Mouse (Mus musculus) heart, embryonic 14.5 days (tissue): ENCODE measurements around the gene Spats2l. TPM values are rescaled to one million over a fixed set of nuclear protein-coding genes. Genes with fewer than 3 reads are reported as not detected.

Experiments
- ATAC-seq: fragments of 200-750 bp; cut with Nextera tagmentation; 2 replicates; pipeline ENCODE4 v1.8.0; 2017; ENCODE audit warnings: low read depth, moderate TSS enrichment; ENCODE audit not compliant: insufficient number of reproducible peaks, insufficient read depth, low FRiP score
- H3K27ac ChIP-seq, 2 experiments: fragments of 200-500 bp in 1 of 2; fragments of 300-500 bp in 1 of 2; sonication (generic) in 1 of 2; replicated peaks in 1 of 2; 2 replicates each; pipeline ENCODE4 v1.5.1; 2012 to 2014; ENCODE audit warnings: low read depth in 2 of 2, low read length in 2 of 2, control low read depth in 1 of 2, mild to moderate bottlenecking in 1 of 2, mixed read lengths in 1 of 2; ENCODE audit not compliant: control insufficient read depth in 1 of 2, insufficient read depth in 1 of 2
- H3K27me3 ChIP-seq: fragments of 300-500 bp; sonication (generic); 2 replicates; pipeline ENCODE4 v1.6.1; 2014; ENCODE audit warnings: mild to moderate bottlenecking, low read length, control low read depth; ENCODE audit not compliant: control insufficient read depth, insufficient read depth
- H3K36me3 ChIP-seq: fragments of 300-500 bp; sonication (generic); 2 replicates; pipeline ENCODE4 v1.6.1; 2014; ENCODE audit warnings: mild to moderate bottlenecking, control low read depth, low read length, mixed read lengths; ENCODE audit not compliant: control insufficient read depth, insufficient read depth
- H3K4me1 ChIP-seq, 2 experiments: fragments of 200-500 bp in 1 of 2; fragments of 300-500 bp in 1 of 2; sonication (generic) in 1 of 2; 2 replicates each; pipeline ENCODE4 v1.6.1; 2012 to 2014; ENCODE audit warnings: low read length in 2 of 2, control low read depth in 1 of 2, mixed read lengths in 1 of 2; ENCODE audit not compliant: control insufficient read depth in 2 of 2, insufficient read depth in 2 of 2
- H3K4me2 ChIP-seq: fragments of 300-500 bp; sonication (generic); 2 replicates; pipeline ENCODE4 v1.6.1; 2014; ENCODE audit warnings: mild to moderate bottlenecking, low read length
- H3K4me3 ChIP-seq, 2 experiments: fragments of 200-500 bp in 1 of 2; fragments of 300-500 bp in 1 of 2; sonication (generic) in 1 of 2; 2 replicates each; pipeline ENCODE4 v1.5.1; 2012 to 2014; ENCODE audit warnings: low read length in 2 of 2, mild to moderate bottlenecking in 2 of 2, control low read depth in 1 of 2, low read depth in 1 of 2, moderate library complexity in 1 of 2; ENCODE audit not compliant: control insufficient read depth in 1 of 2, insufficient read depth in 1 of 2
- H3K9ac ChIP-seq: fragments of 300-500 bp; sonication (generic); 2 replicates; pipeline ENCODE4 v1.6.1; 2014; ENCODE audit warnings: mild to moderate bottlenecking, low read length
- H3K9me3 ChIP-seq: fragments of 300-500 bp; sonication (generic); 2 replicates; pipeline ENCODE4 v1.6.1; 2016; ENCODE audit warnings: low read length, control low read depth; ENCODE audit not compliant: control insufficient read depth
- WGBS: fragments of 180-500 bp; shearing (Covaris S2); extraction: QIAGEN DNeasy Blood & Tissue Kit; methylation state at CpG from one replicate; pipeline ENCODE4 v1.1.7; 2014; 5-methylcytosine and 5-hydroxymethylcytosine counted together
- polyA plus RNA-seq: library from polyadenylated mRNA; unstranded; fragments of >200 nt; fragmentation: Nextera tagmentation; extraction: Ambion mirVana; gene quantifications from 2 replicates; pipeline ENCODE4 v1.2.1, GENCODE M21; 2014

Gene Spats2l
- polyA plus RNA-seq, 1 experiment from 2014 or later = 70.0 TPM

GRCm38 (mm10) chr1:57947552-57948347 is 173.8 kb downstream of the Spats2l start:
- H3K36me3 ChIP-seq = peaks cover 29% of the 10 kb centered on the region
- ATAC-seq = no peak
- H3K9ac ChIP-seq = no peak overlapping the region
- 0 out of 4 replicates have a peak, but pooled peaks cover 0 to 2% of the 10 kb centered on the region in 2 experiments for H3K4me1 ChIP-seq
- H3K27ac ChIP-seq = no peak overlapping the region; a peak in 1 of 4 replicates
- no peak overlapping the region for H3K4me2 ChIP-seq
- no peaks in the 10 kb centered on the region for H3K9me3 ChIP-seq
- H3K4me3 ChIP-seq = no peak overlapping the region
- no peaks in the 10 kb centered on the region for H3K27me3 ChIP-seq
- WGBS = 22% methylated on average over 2 of the region's 2 CpGs

DNA sequence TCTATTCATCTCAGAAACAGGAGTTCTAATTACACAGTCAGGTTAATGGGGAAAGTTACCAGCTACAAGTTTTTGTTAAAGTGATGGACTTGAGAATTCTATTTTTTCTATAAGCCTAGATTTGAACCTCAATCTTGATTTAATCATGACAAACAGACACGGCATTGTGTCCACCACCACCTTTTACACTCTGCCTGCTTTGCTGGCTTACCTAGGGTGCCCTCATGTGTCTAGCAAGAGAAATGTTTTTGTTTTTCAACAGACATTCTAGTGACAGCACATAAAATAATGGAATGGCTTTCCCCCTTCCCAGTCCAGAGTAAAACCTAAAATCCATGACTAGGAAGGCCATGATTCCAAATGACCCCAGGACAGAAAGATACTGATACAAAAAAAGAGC is 175.2 kb downstream of the Spats2l start:
- Histone ChIP-seq H3K36me3 (peaks cover 27% of the 10 kb centered on the region), H3K27ac (no peak overlapping the region), H3K4me3 (no peak overlapping the region), H3K9me3 (no peaks in the 10 kb centered on the region), H3K4me1 (0 out of 4 replicates have a peak, but pooled peaks cover 0 to 2% of the 10 kb centered on the region in 2 experiments), H3K9ac (no peak overlapping the region), H3K4me2 (no peak overlapping the region), H3K27me3 (no peaks in the 10 kb centered on the region)
- ATAC-seq = no peak
- 0% methylated on average over 1 of the region's 1 CpGs for WGBS

DNA sequence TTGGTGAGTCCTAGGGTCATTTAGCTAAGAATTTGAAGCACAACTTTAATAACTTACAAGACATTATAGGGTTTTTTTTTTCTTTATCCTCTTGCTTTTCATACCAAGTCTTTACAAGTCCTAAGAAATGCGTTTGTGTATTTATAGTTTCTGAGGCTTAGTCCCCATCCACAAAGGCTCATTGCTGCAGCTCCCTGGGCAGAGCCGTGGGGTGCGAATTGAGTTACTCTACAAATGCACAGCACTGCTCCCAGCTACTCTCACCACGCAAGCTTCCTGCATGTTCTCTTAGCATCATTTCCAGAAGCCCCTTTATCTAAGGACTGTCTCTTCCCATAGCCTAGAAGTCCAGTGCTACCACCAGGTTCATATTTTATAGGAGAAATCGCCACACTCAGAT is 175.8 kb downstream of the Spats2l start:
- no peak overlapping the region for H3K4me2 ChIP-seq
- ATAC-seq = no peak
- no peak overlapping the region for H3K9ac ChIP-seq
- WGBS = 72% methylated on average over 5 of the region's 5 CpGs
- H3K27me3 ChIP-seq = no peaks in the 10 kb centered on the region
- no peak overlapping the region for H3K4me3 ChIP-seq
- no peak overlapping the region for H3K27ac ChIP-seq
- 0 out of 4 replicates have a peak, but pooled peaks cover 0 to 2% of the 10 kb centered on the region in 2 experiments for H3K4me1 ChIP-seq
- H3K36me3 ChIP-seq = peaks cover 26% of the 10 kb centered on the region
- no peaks in the 10 kb centered on the region for H3K9me3 ChIP-seq

DNA sequence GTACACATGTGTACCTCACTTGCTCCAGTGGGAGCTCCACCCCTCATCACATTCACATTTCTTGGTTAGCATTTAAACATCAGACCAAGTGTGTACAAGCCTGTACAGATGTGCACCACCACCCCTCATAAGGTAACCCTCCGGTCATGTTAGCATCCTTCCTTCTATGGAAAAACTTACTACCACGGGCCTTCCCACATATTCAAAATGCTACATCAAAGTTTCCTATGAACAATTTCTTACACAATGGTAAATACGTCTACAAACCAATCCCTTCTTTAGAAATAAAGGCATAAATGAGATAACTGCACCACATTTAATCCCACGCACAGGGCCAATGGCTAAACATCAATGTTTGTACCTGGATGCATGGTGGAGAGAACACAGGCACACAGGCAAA is 178.5 kb downstream of the Spats2l start:
- H3K36me3 ChIP-seq = peaks cover 38% of the 10 kb centered on the region
- no peak overlapping the region for H3K4me2 ChIP-seq
- H3K9ac ChIP-seq = no peak overlapping the region
- H3K4me3 ChIP-seq = no peak overlapping the region
- H3K27me3 ChIP-seq = no peaks in the 10 kb centered on the region
- no peaks in the 10 kb centered on the region for H3K9me3 ChIP-seq
- ATAC-seq = no peak
- H3K27ac ChIP-seq = no peak overlapping the region
- H3K4me1 ChIP-seq = 0 out of 4 replicates have a peak, but pooled peaks cover 0 to 2% of the 10 kb centered on the region in 2 experiments
- 87% methylated on average over 4 of the region's 4 CpGs for WGBS

DNA sequence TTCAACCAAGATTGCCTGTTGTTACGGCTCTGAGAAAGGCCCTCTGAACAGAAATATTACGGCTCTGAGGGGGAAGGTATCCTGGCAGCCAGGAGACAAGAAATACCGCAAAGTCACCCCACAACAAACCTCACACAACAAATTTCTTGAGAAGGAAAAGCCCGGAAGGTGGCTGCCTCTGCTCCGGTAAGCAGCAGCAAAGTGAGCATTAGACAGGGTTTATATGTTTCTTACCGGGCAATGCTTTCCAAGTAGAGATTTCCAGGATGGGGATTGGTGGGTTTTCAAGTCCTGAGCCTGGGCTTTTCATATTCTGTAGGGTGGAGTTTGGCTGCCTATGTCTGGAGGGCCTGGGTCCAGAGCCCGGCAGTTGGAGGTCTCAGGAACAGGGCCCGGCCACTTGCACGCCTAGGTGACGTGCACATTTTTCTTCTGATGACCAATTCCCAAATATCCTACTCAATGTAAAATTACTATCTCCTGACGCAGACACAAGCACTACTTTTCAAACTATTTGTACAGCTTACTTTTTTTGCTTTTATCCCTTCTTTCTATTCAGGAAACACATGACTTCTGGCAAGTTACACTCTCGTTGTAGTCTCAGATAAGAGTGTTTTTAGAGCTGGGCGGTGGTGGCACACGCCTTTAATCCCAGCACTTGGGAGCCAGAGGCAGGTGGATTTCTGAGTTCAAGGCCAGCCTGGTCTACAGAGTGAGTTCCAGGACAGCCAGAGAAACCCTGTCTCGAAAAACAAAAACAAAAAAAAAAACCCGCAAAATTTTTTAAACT is 179.8 kb downstream of the Spats2l start:
- Histone ChIP-seq H3K27me3 (no peaks in the 10 kb centered on the region), H3K36me3 (peaks cover 48% of the 10 kb centered on the region), H3K27ac (no peak overlapping the region)

DNA sequence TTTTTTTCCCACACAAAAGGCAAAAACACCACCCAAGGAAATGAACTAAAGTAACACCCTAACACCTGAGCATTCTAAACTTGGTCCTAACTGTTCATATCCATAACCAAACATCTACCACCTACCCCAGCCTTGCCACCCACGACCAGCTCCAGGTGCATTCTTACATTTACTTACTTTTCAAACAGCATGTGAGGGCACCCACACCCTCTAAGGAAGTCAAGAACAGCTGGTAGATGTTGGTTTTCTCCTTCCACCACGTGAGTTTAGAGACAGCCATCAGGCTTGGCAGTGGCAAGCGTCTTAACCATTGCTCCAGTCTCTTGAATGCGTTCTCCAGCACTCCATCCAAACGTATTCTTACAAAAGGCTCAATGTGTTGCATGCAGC is 180.4 kb downstream of the Spats2l start:
- Histone ChIP-seq H3K4me1 (no peaks in the 10 kb centered on the region), H3K9ac (no peak overlapping the region), H3K27me3 (no peaks in the 10 kb centered on the region), H3K27ac (no peak overlapping the region), H3K4me2 (no peak overlapping the region), H3K4me3 (no peak overlapping the region), H3K36me3 (peaks cover 54% of the 10 kb centered on the region), H3K9me3 (no peaks in the 10 kb centered on the region)
- 83% methylated on average over 5 of the region's 5 CpGs for WGBS
- no peak for ATAC-seq

More for the DNA sequence above, 179.8 kb downstream of the Spats2l start:
- Histone ChIP-seq H3K9me3 (no peaks in the 10 kb centered on the region), H3K4me2 (no peak overlapping the region), H3K4me3 (no peak overlapping the region), H3K4me1 (no peaks in the 10 kb centered on the region), H3K9ac (no peak overlapping the region)
- ATAC-seq = no peak
- WGBS = 75% methylated on average over 16 of the region's 16 CpGs

GRCm38 (mm10) chr1:57955774-57956173 is 181.8 kb downstream of the Spats2l start:
- Histone ChIP-seq H3K27me3 (no peaks in the 10 kb centered on the region), H3K4me3 (no peak overlapping the region), H3K4me1 (no peaks in the 10 kb centered on the region), H3K9ac (no peak overlapping the region), H3K9me3 (no peaks in the 10 kb centered on the region), H3K27ac (no peak overlapping the region), H3K4me2 (no peak overlapping the region), H3K36me3 (peaks cover 61% of the 10 kb centered on the region)
- ATAC-seq = no peak
- WGBS = 87% methylated on average over 1 of the region's 1 CpGs
